Comparison of ENCODE assay signal across 34 mouse cellular contexts in genomic region chr6:54542836-54543235, GRCm38 (mm10). TPM values are rescaled to one million over a fixed set of nuclear protein-coding genes. Genes with fewer than 3 reads are reported as not detected.
DNase-seq lines count a peak whose midpoint lies in the region; ATAC-seq and TF ChIP-seq lines count a peak whose summit lies in the region.
"Had no signal": no experiment of that assay in that cellular context is flagged by ENCODE, and none has a peak within 500 bp of the region (broad histone marks: within the 10 kb centered on the region; RNA-seq: fewer than 3 reads in every experiment).

No protein-coding gene starts in this region.

- H3K27ac ChIP-seq in forebrain, embryonic 16.5 days (ENCODE audit: low read length), result peak overlapping the region; percentile 30; the same call in 1 of the 2 replicates
- no peak overlapping the region for H3K27ac ChIP-seq in forebrain, embryonic 14.5 days (ENCODE audit: low read depth, low read length)
- H3K27ac ChIP-seq in left cerebral cortex, adult 2 months, result no peak overlapping the region
- H3K27ac ChIP-seq: embryonic facial prominence, embryonic 10.5 days; embryonic facial prominence, embryonic 13.5 days; gastrocnemius, adult 2 months; heart, adult 2 months; heart, embryonic 15.5 days; hindbrain, embryonic 10.5 days; hindbrain, embryonic 13.5 days; intestine, embryonic 15.5 days had no signal

- no peaks in the 10 kb centered on the region for H3K27me3 ChIP-seq in forebrain, embryonic 16.5 days (replicated peaks; ENCODE audit: control insufficient read depth, insufficient read depth, low read length)
- no peaks in the 10 kb centered on the region for H3K27me3 ChIP-seq in forebrain, embryonic 14.5 days (replicated peaks; ENCODE audit: control insufficient read depth, insufficient read depth, low read length)
- H3K27me3 ChIP-seq: CH12.LX; embryonic facial prominence, embryonic 13.5 days; heart, embryonic 12.5 days; hindbrain, embryonic 13.5 days; intestine, embryonic 15.5 days; Patski had no signal

- no peaks in the 10 kb centered on the region for H3K9me3 ChIP-seq in forebrain, embryonic 16.5 days (ENCODE audit: control insufficient read depth, low read length)
- H3K9me3 ChIP-seq in forebrain, embryonic 14.5 days (replicated peaks; ENCODE audit: control insufficient read depth, low read length), result no peaks in the 10 kb centered on the region
- H3K9me3 ChIP-seq: embryonic facial prominence, embryonic 13.5 days; G1E; heart, embryonic 15.5 days; hindbrain, embryonic 13.5 days; intestine, embryonic 15.5 days had no signal

- peaks cover 30% of the 10 kb centered on the region for H3K4me1 ChIP-seq in forebrain, embryonic 16.5 days (replicated peaks; ENCODE audit: control insufficient read depth, insufficient read depth, low read length)
- peaks cover 25% of the 10 kb centered on the region for H3K4me1 ChIP-seq in forebrain, embryonic 14.5 days (ENCODE audit: control insufficient read depth, insufficient read depth, low read length)
- H3K4me1 ChIP-seq: intestine, embryonic 15.5 days had no signal

- no peak for DNase-seq in forebrain, embryonic 14.5 days (ENCODE audit: low spot score)
- DNase-seq in heart, adult 11 months, result peak; percentile 56
- no peak for DNase-seq in heart, adult 8-10 months (ENCODE audit: low spot score)
- peak; percentile 12 to 37 for DNase-seq in left cerebral cortex, adult 18-20 months (ENCODE audit: low spot score in 2 of 2)
- DNase-seq in left cerebral cortex, adult 2 months (ENCODE audit: extremely low spot score in 1 of 2, low spot score in 2 of 2), result no peak
- DNase-seq in telencephalon, adult 2 months (ENCODE audit: low read depth, low spot score), result peak; percentile 69
- DNase-seq: adrenal gland, postnatal 10 days; adrenal gland, postnatal 36 days; B cell, adult 2 months; cerebellum, adult 11 months; cerebellum, adult 2 months; cerebellum, adult 9-11 months; cerebellum, postnatal 25 days; embryo, embryonic 11 days; gastrocnemius, adult 2 months; gastrocnemius, postnatal 14 days; heart, adult 2 months; heart, postnatal 10 days; heart, postnatal 36 days; kidney, adult 11 months had no signal

- H3K4me3 ChIP-seq in forebrain, embryonic 16.5 days (replicated peaks; ENCODE audit: low read length), result no peak overlapping the region
- H3K4me3 ChIP-seq in forebrain, embryonic 14.5 days (ENCODE audit: low read depth, low read length), result no peak overlapping the region
- H3K4me3 ChIP-seq in left cerebral cortex, adult 2 months, result no peak overlapping the region
- H3K4me3 ChIP-seq: embryonic facial prominence, embryonic 10.5 days; embryonic facial prominence, embryonic 13.5 days; erythroblast, embryonic 14.5 days; gastrocnemius, adult 2 months; heart, adult 2 months; heart, embryonic 12.5 days; heart, embryonic 15.5 days; hindbrain, embryonic 10.5 days; hindbrain, embryonic 13.5 days; intestine, embryonic 15.5 days had no signal

- intact Hi-C loops in left cerebral cortex, adult 2 months (cut with DNase I), result no loop called here

- no peak for TF ChIP-seq CTCF in left cerebral cortex, adult 2 months (IDR thresholded peaks at IDR 0.05)

- H3K9ac ChIP-seq in forebrain, embryonic 16.5 days (replicated peaks; ENCODE audit: low read depth, low read length), result no peak overlapping the region
- no peak overlapping the region for H3K9ac ChIP-seq in forebrain, embryonic 14.5 days (ENCODE audit: low read length)
- H3K9ac ChIP-seq: embryonic facial prominence, embryonic 13.5 days; heart, embryonic 12.5 days; heart, embryonic 15.5 days; hindbrain, embryonic 13.5 days; intestine, embryonic 15.5 days had no signal

- 63% methylated on average over 7 of the region's 7 CpGs for WGBS in forebrain, embryonic 16.5 days
- 70% methylated on average over 7 of the region's 7 CpGs for WGBS in forebrain, embryonic 14.5 days

- ATAC-seq in forebrain, embryonic 16.5 days, result no peak
- no peak for ATAC-seq in forebrain, embryonic 14.5 days
- ATAC-seq: hindbrain, embryonic 16.5 days; intestine, embryonic 15.5 days; Patski had no signal

- no peak overlapping the region for H3K4me2 ChIP-seq in forebrain, embryonic 16.5 days (ENCODE audit: low read length)
- H3K4me2 ChIP-seq in forebrain, embryonic 14.5 days (ENCODE audit: low read length), result no peak overlapping the region
- H3K4me2 ChIP-seq: embryonic facial prominence, embryonic 13.5 days; heart, embryonic 12.5 days; heart, embryonic 15.5 days; hindbrain, embryonic 13.5 days; intestine, embryonic 15.5 days had no signal

- H3K36me3 ChIP-seq in forebrain, embryonic 16.5 days (ENCODE audit: control insufficient read depth, insufficient read depth), result peaks cover 5% of the 10 kb centered on the region; the same call in 1 of the 2 replicates
- H3K36me3 ChIP-seq in forebrain, embryonic 14.5 days (ENCODE audit: control insufficient read depth, insufficient read depth, low read length), result peaks cover 27% of the 10 kb centered on the region
- H3K36me3 ChIP-seq: embryonic facial prominence, embryonic 13.5 days; G1E; heart, embryonic 15.5 days; intestine, embryonic 15.5 days had no signal

RNA-seq across cellular contexts. Expression of gene Scrn1, which starts 23.5 kb away (rescaled TPM):
- 148 and 168 TPM in 2 replicates for polyA plus RNA-seq in forebrain, embryonic 16.5 days (2015; fragmentation: Nextera tagmentation; extraction: Ambion mirVana)
- polyA plus RNA-seq in forebrain, embryonic 14.5 days (2014; fragmentation: Nextera tagmentation; extraction: Ambion mirVana), result 125 and 134 TPM in 2 replicates
- 1 to 10 TPM; 5.8 to 6.8 (median 6.4) TPM for total RNA-seq in heart, adult 8-10 months (2022)
- 100 to 1,000 TPM; 148 TPM for total RNA-seq in left cerebral cortex, adult 18-20 months (2021)
- total RNA-seq in left cerebral cortex, adult 2 months (2021), result 100 to 1,000 TPM; 135 to 136 TPM
- total RNA-seq: CH12.LX; common myeloid progenitor, adult 5-6 weeks had no signal
- polyA plus RNA-seq: erythroblast, embryonic 14.5 days; G1E had no signal

RNA-seq across cellular contexts. Expression of gene Plekha8, which starts 52.1 kb away (rescaled TPM):
- polyA plus RNA-seq in forebrain, embryonic 16.5 days (2015; fragmentation: Nextera tagmentation; extraction: Ambion mirVana), result 10.5 and 10.7 TPM in 2 replicates
- polyA plus RNA-seq in forebrain, embryonic 14.5 days (2014; fragmentation: Nextera tagmentation; extraction: Ambion mirVana), result 11.8 and 13.0 TPM in 2 replicates
- 1 to 10 TPM; 6.7 to 9.2 (median 8.3) TPM for total RNA-seq in heart, adult 8-10 months (2022)
- 10 to 100 TPM; 11.2 to 13.1 TPM for total RNA-seq in left cerebral cortex, adult 18-20 months (2021)
- 10 to 100 TPM; 11.0 to 11.6 TPM for total RNA-seq in left cerebral cortex, adult 2 months (2021)

RNA-seq across cellular contexts. Expression of gene Fkbp14, which starts 54.3 kb away (rescaled TPM):
- polyA plus RNA-seq in forebrain, embryonic 16.5 days (2015; fragmentation: Nextera tagmentation; extraction: Ambion mirVana), result 6.8 and 9.0 TPM in 2 replicates
- polyA plus RNA-seq in forebrain, embryonic 14.5 days (2014; fragmentation: Nextera tagmentation; extraction: Ambion mirVana), result 9.0 and 10.7 TPM in 2 replicates
- 1 to 10 TPM; 7.4 to 9.1 (median 8.3) TPM for total RNA-seq in heart, adult 8-10 months (2022)
- 1 to 10 TPM; 9.5 to 9.9 TPM for total RNA-seq in left cerebral cortex, adult 18-20 months (2021)
- 1 to 10 TPM; 9.0 to 9.2 TPM for total RNA-seq in left cerebral cortex, adult 2 months (2021)
- polyA plus RNA-seq: erythroblast, embryonic 14.5 days had no signal

Comparison
In these comparisons a context has a peak if more than half of its experiments do, and no peak if none do; other contexts are left out.
1. DNase-seq: peak in heart, adult 11 months (single experiment), left cerebral cortex, adult 18-20 months (2 of 2) and telencephalon, adult 2 months (single experiment); none in forebrain, embryonic 14.5 days (single experiment), heart, adult 8-10 months (single experiment) and left cerebral cortex, adult 2 months (0 of 2).
2. RNA of gene Scrn1, which starts 23.5 kb away (total RNA-seq): 148 TPM in left cerebral cortex, adult 18-20 months and 135 to 136 TPM in left cerebral cortex, adult 2 months; 5.8 to 6.8 TPM in heart, adult 8-10 months; every median in the first group is over 10 times any median in the second.